Mouse (Mus musculus): ENCODE results near the gene Prss22.

- no peak for TF ChIP-seq CTCF (IDR thresholded peaks at IDR 0.05; ENCODE audit: borderline replicate concordance, insufficient read depth, low read length)
- no peak for TF ChIP-seq POLR2A (IDR thresholded peaks at IDR 0.05; ENCODE audit: low read depth, low read length)
Observed at GRCm38 (mm10) chr17:23965805-23966425, 32.0 kb downstream of the Prss22 start.
